Mouse (Mus musculus) stomach, embryonic 15.5 days (tissue): Measurements from ENCODE around the gene Opa1. TPM values are rescaled to one million over a fixed set of nuclear protein-coding genes. Genes with fewer than 3 reads are reported as not detected.

Experiments
- ATAC-seq: fragments of 200-750 bp; cut with Nextera tagmentation; 2 replicates; pipeline ENCODE4 v1.8.0; 2017; ENCODE audit warnings: low read depth, moderate number of reproducible peaks, moderate TSS enrichment; ENCODE audit not compliant: insufficient read depth, low FRiP score
- H3K27ac ChIP-seq: fragments of 300-500 bp; sonication (generic); 2 replicates; pipeline ENCODE4 v1.5.1; 2015; ENCODE audit warnings: mild to moderate bottlenecking, inconsistent platforms
- H3K27me3 ChIP-seq: fragments of 300-500 bp; sonication (generic); replicated peaks from 2 replicates; pipeline ENCODE4 v1.6.1; 2015; ENCODE audit warnings: inconsistent platforms
- H3K36me3 ChIP-seq: fragments of 300-500 bp; sonication (generic); 2 replicates; pipeline ENCODE4 v1.6.1; 2015; ENCODE audit warnings: inconsistent platforms
- H3K4me1 ChIP-seq: fragments of 300-500 bp; sonication (generic); 2 replicates; pipeline ENCODE4 v1.6.1; 2015; ENCODE audit warnings: inconsistent platforms
- H3K4me2 ChIP-seq: fragments of 300-500 bp; sonication (generic); 2 replicates; pipeline ENCODE4 v1.6.1; 2015; ENCODE audit warnings: mild to moderate bottlenecking, inconsistent platforms
- H3K4me3 ChIP-seq: fragments of 300-500 bp; sonication (generic); replicated peaks from 2 replicates; pipeline ENCODE4 v1.5.1; 2015; ENCODE audit warnings: inconsistent platforms
- H3K9ac ChIP-seq: fragments of 300-500 bp; sonication (generic); 2 replicates; pipeline ENCODE4 v1.6.1; 2015; ENCODE audit warnings: inconsistent platforms
- H3K9me3 ChIP-seq: fragments of 300-500 bp; sonication (generic); 2 replicates; pipeline ENCODE4 v1.6.1; 2016; ENCODE audit warnings: inconsistent platforms
- WGBS: fragments of 180-500 bp; shearing (Covaris S2); methylation state at CpG from one replicate; pipeline ENCODE4 v1.1.7; 2015; 5-methylcytosine and 5-hydroxymethylcytosine counted together
- polyA plus RNA-seq: library from polyadenylated mRNA; unstranded; fragments of >200 nt; fragmentation: Nextera tagmentation; extraction: Ambion mirVana; gene quantifications from 2 replicates; pipeline ENCODE4 v1.2.1, GENCODE M21; 2015

Opa1 gene
- polyA plus RNA-seq, 1 experiment from 2014 or later: 26.9 TPM

GRCm38 (mm10) chr16:29579787-29580176 is 648 bp downstream of the Opa1 start:
- Histone ChIP-seq H3K36me3 (no peaks in the 10 kb centered on the region), H3K4me3 (peak overlapping the region; percentile 98), H3K27me3 (no peaks in the 10 kb centered on the region), H3K4me2 (peak overlapping the region; percentile 81), H3K27ac (no peak overlapping the region), H3K9me3 (no peaks in the 10 kb centered on the region), H3K9ac (peak overlapping the region; percentile 82), H3K4me1 (peaks cover 5% of the 10 kb centered on the region)
- ATAC-seq: 0 out of 2 replicates have a peak, but pooled peaks have one; percentile 3
- WGBS: 8% methylated on average over 12 of the region's 12 CpGs

GRCm38 (mm10) chr16:29592171-29592570 is 13.0 kb downstream of the Opa1 start:
- Histone ChIP-seq H3K4me2 (no peak overlapping the region), H3K27me3 (no peaks in the 10 kb centered on the region), H3K9ac (no peak overlapping the region), H3K27ac (no peak overlapping the region), H3K36me3 (peaks cover 16% of the 10 kb centered on the region), H3K9me3 (no peaks in the 10 kb centered on the region), H3K4me1 (no peaks in the 10 kb centered on the region), H3K4me3 (no peak overlapping the region)
- ATAC-seq: no peak
- 81% methylated on average over 7 of the region's 7 CpGs for WGBS

- Histone ChIP-seq H3K36me3 (peaks cover 12% of the 10 kb centered on the region), H3K9ac (no peak overlapping the region)
- no peak for ATAC-seq
These were observed 18.0 kb downstream of the Opa1 start for GRCm38 (mm10) chr16:29597122-29597521.

GRCm38 (mm10) chr16:29605546-29605945 is 26.4 kb downstream of the Opa1 start:
- no peak for ATAC-seq

More at GRCm38 (mm10) chr16:29597122-29597521, 18.0 kb downstream of the Opa1 start:
- H3K4me3 ChIP-seq: no peak overlapping the region
- no peaks in the 10 kb centered on the region for H3K9me3 ChIP-seq
- no peaks in the 10 kb centered on the region for H3K27me3 ChIP-seq
- H3K27ac ChIP-seq: no peak overlapping the region
- no peak overlapping the region for H3K4me2 ChIP-seq
- no peaks in the 10 kb centered on the region for H3K4me1 ChIP-seq
- 89% methylated on average over 4 of the region's 4 CpGs for WGBS

GRCm38 (mm10) chr16:29607131-29607530 is 28.0 kb downstream of the Opa1 start:
- Histone ChIP-seq H3K4me3 (no peak overlapping the region), H3K27ac (no peak overlapping the region), H3K27me3 (no peaks in the 10 kb centered on the region), H3K4me2 (no peak overlapping the region), H3K36me3 (peaks cover 16% of the 10 kb centered on the region; the same call in 1 of the 2 replicates), H3K9me3 (no peaks in the 10 kb centered on the region), H3K9ac (no peak overlapping the region), H3K4me1 (no peaks in the 10 kb centered on the region)
- 89% methylated on average over 7 of the region's 7 CpGs for WGBS
- ATAC-seq: no peak

More at GRCm38 (mm10) chr16:29605546-29605945, 26.4 kb downstream of the Opa1 start:
- Histone ChIP-seq H3K9me3 (no peaks in the 10 kb centered on the region), H3K9ac (no peak overlapping the region), H3K27ac (no peak overlapping the region), H3K27me3 (no peaks in the 10 kb centered on the region), H3K4me1 (no peaks in the 10 kb centered on the region), H3K4me3 (no peak overlapping the region), H3K4me2 (no peak overlapping the region), H3K36me3 (peaks cover 10% of the 10 kb centered on the region; the same call in 1 of the 2 replicates)
- WGBS: 93% methylated on average over 8 of the region's 8 CpGs

- Histone ChIP-seq H3K9ac (no peak overlapping the region), H3K27ac (no peak overlapping the region), H3K4me3 (no peak overlapping the region), H3K4me1 (no peaks in the 10 kb centered on the region), H3K4me2 (no peak overlapping the region), H3K27me3 (no peaks in the 10 kb centered on the region), H3K36me3 (peaks cover 45% of the 10 kb centered on the region), H3K9me3 (no peaks in the 10 kb centered on the region)
- 65% methylated on average over 9 of the region's 9 CpGs for WGBS
- no peak for ATAC-seq
These were observed 35.6 kb downstream of the Opa1 start for GRCm38 (mm10) chr16:29614762-29615161.

GRCm38 (mm10) chr16:29629053-29629452 is 49.9 kb downstream of the Opa1 start:
- WGBS: 74% methylated on average over 1 of the region's 1 CpGs
- H3K4me2 ChIP-seq: no peak overlapping the region
- no peaks in the 10 kb centered on the region for H3K27me3 ChIP-seq
- no peaks in the 10 kb centered on the region for H3K4me1 ChIP-seq
- H3K27ac ChIP-seq: no peak overlapping the region
- H3K4me3 ChIP-seq: no peak overlapping the region
- ATAC-seq: no peak
- H3K9me3 ChIP-seq: no peaks in the 10 kb centered on the region
- no peak overlapping the region for H3K9ac ChIP-seq
- H3K36me3 ChIP-seq: peaks cover 32% of the 10 kb centered on the region

GRCm38 (mm10) chr16:29635780-29636179 is 56.6 kb downstream of the Opa1 start:
- no peak overlapping the region for H3K4me3 ChIP-seq
- H3K9ac ChIP-seq: no peak overlapping the region
- H3K27ac ChIP-seq: no peak overlapping the region
- H3K4me1 ChIP-seq: no peaks in the 10 kb centered on the region
- no peak for ATAC-seq
- no peaks in the 10 kb centered on the region for H3K9me3 ChIP-seq
- no peak overlapping the region for H3K4me2 ChIP-seq
- WGBS: 49% methylated on average over 4 of the region's 4 CpGs
- H3K27me3 ChIP-seq: no peaks in the 10 kb centered on the region
- H3K36me3 ChIP-seq: peaks cover 20% of the 10 kb centered on the region

- Histone ChIP-seq H3K27me3 (no peaks in the 10 kb centered on the region), H3K9me3 (no peaks in the 10 kb centered on the region), H3K4me1 (no peaks in the 10 kb centered on the region), H3K4me3 (no peak overlapping the region), H3K9ac (no peak overlapping the region), H3K36me3 (peaks cover 12% of the 10 kb centered on the region; the same call in 1 of the 2 replicates), H3K4me2 (no peak overlapping the region), H3K27ac (no peak overlapping the region)
- 35% methylated on average over 1 of the region's 1 CpGs for WGBS
- ATAC-seq: no peak
These were observed 63.2 kb downstream of the Opa1 start for GRCm38 (mm10) chr16:29642376-29642775.

- no peak overlapping the region for H3K4me2 ChIP-seq
- no peaks in the 10 kb centered on the region for H3K4me1 ChIP-seq
- WGBS: 80% methylated on average over 3 of the region's 3 CpGs
- H3K9me3 ChIP-seq: no peaks in the 10 kb centered on the region
- no peaks in the 10 kb centered on the region for H3K27me3 ChIP-seq
- H3K4me3 ChIP-seq: no peak overlapping the region
- H3K27ac ChIP-seq: no peak overlapping the region
- no peak overlapping the region for H3K9ac ChIP-seq
- H3K36me3 ChIP-seq: peaks cover 11% of the 10 kb centered on the region; the same call in 1 of the 2 replicates
- no peak for ATAC-seq
These were observed 65.7 kb downstream of the Opa1 start for GRCm38 (mm10) chr16:29644871-29645270.

- Histone ChIP-seq H3K4me2 (no peak overlapping the region), H3K9me3 (no peaks in the 10 kb centered on the region), H3K4me1 (no peaks in the 10 kb centered on the region), H3K27ac (no peak overlapping the region), H3K4me3 (no peak overlapping the region), H3K9ac (no peak overlapping the region), H3K27me3 (no peaks in the 10 kb centered on the region), H3K36me3 (peaks cover 10% of the 10 kb centered on the region; the same call in 1 of the 2 replicates)
- no peak for ATAC-seq
These were observed 67.1 kb downstream of the Opa1 start for GRCm38 (mm10) chr16:29646202-29646601.

- Histone ChIP-seq H3K9ac (no peak overlapping the region), H3K36me3 (no peaks in the 10 kb centered on the region), H3K27ac (no peak overlapping the region), H3K9me3 (no peaks in the 10 kb centered on the region), H3K4me1 (peaks cover 12% of the 10 kb centered on the region), H3K4me2 (no peak overlapping the region), H3K27me3 (no peaks in the 10 kb centered on the region), H3K4me3 (no peak overlapping the region)
- peak; percentile 81; the same call in 1 of the 2 replicates for ATAC-seq
- 62% methylated on average over 9 of the region's 9 CpGs for WGBS
These were observed 77.2 kb downstream of the Opa1 start for GRCm38 (mm10) chr16:29656187-29656825.
